Mouse (Mus musculus): ENCODE measurements around the gene Klhl35. TPM values are rescaled to one million over a fixed set of nuclear protein-coding genes. Genes with fewer than 3 reads are reported as not detected.

Klhl35 gene
- polyA plus RNA-seq (2012; rRNA removed) = 13.2 and 17.9 TPM in 2 replicates

DNA sequence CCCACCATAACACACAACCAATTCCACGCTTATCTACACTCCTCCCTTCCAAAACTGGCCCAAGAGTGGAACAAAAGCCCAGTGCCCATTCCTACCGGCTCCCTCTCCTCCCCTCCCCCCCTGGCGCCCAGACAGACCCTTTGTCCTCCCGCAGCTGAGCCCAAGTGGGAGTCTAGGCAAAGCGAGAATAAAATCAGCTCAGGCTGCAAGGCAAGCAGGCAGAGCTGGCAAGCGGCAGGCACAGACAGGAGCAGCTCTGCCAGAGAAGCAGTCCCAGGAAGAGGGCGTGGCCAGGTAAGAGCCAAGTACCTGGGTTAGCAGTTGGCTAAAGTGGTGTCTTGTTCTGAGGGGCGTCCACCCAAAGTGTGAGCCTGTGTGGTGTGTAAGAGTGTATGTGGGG lies at the start of gene Klhl35:
Klhl35 (plus strand) TSS at position 194 of the 400 bp plus-strand sequence.
- TF ChIP-seq CTCF (IDR thresholded peaks at IDR 0.05; ENCODE audit: borderline replicate concordance, extremely low read depth, insufficient read depth, insufficient read length) = no peak
- TF ChIP-seq POLR2A (IDR thresholded peaks at IDR 0.05; ENCODE audit: borderline replicate concordance, extremely low read depth, insufficient read depth, insufficient read length, poor library complexity, severe bottlenecking) = peak; percentile 19; the same call in 1 of the 2 replicates
- DNase-seq (ENCODE audit: low read depth) = peak; percentile 87

DNA sequence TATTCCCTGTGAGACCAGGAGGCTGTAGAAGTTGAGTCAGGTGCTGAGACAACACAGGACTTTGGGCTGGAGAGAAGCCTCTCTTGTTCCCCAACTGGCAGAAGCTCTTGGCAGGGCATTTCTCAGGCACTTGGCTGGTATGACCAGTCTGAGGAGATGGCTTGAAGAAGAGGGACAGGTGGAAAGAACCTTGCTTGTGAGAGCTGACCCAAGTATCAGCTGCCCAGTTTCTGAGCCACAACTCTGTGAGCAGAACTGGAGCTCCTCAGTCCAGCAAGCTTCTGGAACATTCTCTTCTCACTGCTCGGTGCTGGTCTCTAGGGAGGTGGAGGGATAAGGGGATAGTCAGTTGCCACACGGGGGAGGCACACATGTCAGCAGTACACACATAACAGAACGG lies 46.5 kb upstream of the Klhl35 start:
- DNase-seq (ENCODE audit: low read depth) = no peak
- TF ChIP-seq POLR2A (IDR thresholded peaks at IDR 0.05; ENCODE audit: borderline replicate concordance, extremely low read depth, insufficient read depth, insufficient read length, poor library complexity, severe bottlenecking) (no peak), CTCF (IDR thresholded peaks at IDR 0.05; ENCODE audit: borderline replicate concordance, extremely low read depth, insufficient read depth, insufficient read length) (no peak)

DNA sequence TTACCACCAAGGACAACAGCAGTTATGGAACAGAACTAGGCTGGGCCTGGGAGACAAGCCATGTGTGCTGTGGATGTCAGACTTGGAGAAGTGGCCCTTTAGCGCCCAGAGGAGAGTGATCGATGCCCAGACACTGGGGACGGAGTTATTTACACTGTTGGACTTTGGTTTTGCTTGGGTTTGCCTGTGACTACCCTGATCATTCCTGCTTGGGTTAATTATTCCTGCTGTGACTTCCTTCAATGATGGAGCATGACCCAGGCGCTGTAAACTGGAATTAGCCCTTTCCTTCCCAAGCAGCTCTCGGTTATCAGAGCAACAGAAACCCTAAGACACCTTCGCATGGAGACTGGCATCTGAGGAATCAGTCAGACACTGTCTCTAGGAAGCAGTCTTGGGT lies 44.8 kb upstream of the Klhl35 start:
- TF ChIP-seq POLR2A (IDR thresholded peaks at IDR 0.05; ENCODE audit: borderline replicate concordance, extremely low read depth, insufficient read depth, insufficient read length, poor library complexity, severe bottlenecking) = no peak
- TF ChIP-seq CTCF (IDR thresholded peaks at IDR 0.05; ENCODE audit: borderline replicate concordance, extremely low read depth, insufficient read depth, insufficient read length) = no peak
- no peak for DNase-seq (ENCODE audit: low read depth)

DNA sequence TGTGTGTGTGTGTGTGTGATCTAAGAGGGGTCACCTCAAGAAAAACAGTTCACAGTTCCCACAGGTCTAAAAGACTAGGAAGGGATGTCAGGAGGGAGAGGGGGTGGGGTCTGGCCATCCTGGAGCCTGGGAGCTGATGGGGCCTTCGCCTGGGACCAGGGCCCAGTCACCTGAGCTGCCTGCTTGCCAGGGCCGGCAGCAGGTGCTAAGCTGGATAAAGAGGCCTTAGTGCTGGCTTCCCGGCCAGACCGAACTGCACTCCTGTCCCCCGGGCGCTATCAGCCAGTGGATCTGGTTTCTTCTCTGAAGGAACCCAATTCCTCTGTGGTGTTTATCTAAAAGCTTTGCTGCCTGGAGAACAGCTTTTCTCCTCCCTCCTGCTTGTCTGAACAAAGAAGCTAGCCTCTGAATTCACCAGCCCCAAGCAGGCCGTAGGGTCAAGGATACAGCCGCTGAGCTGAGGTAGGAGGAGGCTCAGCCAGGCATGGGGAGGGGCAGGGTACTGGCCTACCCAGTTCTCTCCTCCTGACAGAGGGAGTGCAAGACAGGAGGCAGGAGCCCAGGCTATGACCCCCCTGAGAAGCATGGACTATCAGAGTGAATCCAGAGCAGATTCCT lies 41.2 kb upstream of the Klhl35 start:
- DNase-seq (ENCODE audit: low read depth) = peak; percentile 40
- TF ChIP-seq CTCF (IDR thresholded peaks at IDR 0.05; ENCODE audit: borderline replicate concordance, extremely low read depth, insufficient read depth, insufficient read length) = no peak
- TF ChIP-seq POLR2A (IDR thresholded peaks at IDR 0.05; ENCODE audit: borderline replicate concordance, extremely low read depth, insufficient read depth, insufficient read length, poor library complexity, severe bottlenecking) = no peak

DNA sequence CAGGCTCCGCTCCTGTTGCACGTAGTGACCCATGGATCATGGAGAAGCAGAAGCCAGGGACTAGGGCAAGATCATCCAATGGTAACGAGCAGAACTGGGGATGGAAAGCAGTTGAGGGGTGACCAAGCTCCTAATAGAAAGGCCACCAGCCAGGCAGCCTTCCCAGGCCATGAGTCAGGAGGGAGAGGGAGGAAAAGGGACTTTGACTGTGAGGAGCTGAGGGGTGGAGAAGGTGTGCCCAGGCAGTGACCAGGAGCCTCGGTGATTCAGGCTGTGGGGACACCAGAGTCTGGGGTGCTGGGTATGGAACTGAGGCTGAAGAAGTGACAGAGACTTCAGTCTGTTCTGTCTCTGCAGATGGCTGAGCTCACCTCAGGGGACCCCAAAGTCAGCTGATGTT lies 40.1 kb upstream of the Klhl35 start:
- no peak for TF ChIP-seq POLR2A (IDR thresholded peaks at IDR 0.05; ENCODE audit: borderline replicate concordance, extremely low read depth, insufficient read depth, insufficient read length, poor library complexity, severe bottlenecking)
- TF ChIP-seq CTCF (IDR thresholded peaks at IDR 0.05; ENCODE audit: borderline replicate concordance, extremely low read depth, insufficient read depth, insufficient read length) = no peak
- DNase-seq (ENCODE audit: low read depth) = no peak

DNA sequence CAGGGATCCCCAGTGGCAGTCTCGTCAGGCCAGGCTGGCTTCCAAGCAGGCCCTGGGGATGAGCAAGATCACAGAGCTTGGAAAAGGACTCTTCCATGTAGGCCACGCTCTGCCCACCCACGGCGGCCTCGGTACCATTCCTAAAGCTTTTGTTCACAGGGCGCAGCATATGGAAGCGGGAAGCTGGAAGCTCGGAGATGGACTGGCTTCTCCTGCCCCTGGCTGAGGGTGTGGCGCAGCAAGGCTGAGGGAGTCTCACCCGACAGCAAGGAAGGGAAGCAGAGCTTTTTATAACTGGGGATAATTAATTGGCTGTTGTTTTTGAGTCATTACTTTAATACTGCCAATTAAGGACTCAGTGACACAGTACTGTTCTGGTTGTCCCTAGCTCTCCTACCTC lies 38.8 kb upstream of the Klhl35 start:
- TF ChIP-seq POLR2A (IDR thresholded peaks at IDR 0.05; ENCODE audit: borderline replicate concordance, extremely low read depth, insufficient read depth, insufficient read length, poor library complexity, severe bottlenecking) (no peak), CTCF (IDR thresholded peaks at IDR 0.05; ENCODE audit: borderline replicate concordance, extremely low read depth, insufficient read depth, insufficient read length) (no peak)
- DNase-seq (ENCODE audit: low read depth) = peak; percentile 65

DNA sequence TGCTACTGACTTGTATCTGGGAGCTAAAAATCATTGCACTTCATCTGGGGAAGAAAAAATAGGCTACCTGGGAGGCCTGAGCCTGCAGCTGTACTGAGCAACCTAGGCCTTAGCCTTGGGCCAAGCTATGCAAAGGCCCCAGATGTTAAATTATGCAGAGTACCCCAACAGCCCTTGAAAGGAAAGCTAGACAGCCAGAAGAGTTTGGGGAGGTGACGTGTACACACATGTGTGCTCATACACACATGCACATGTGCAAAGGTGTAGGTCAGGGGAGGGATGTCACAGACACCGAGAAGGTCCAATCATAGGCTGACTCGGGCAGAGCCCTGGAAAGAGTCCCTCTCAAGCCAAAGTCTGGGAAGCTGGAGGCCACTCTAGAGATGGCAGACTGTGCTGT lies 37.8 kb upstream of the Klhl35 start:
- no peak for TF ChIP-seq POLR2A (IDR thresholded peaks at IDR 0.05; ENCODE audit: borderline replicate concordance, extremely low read depth, insufficient read depth, insufficient read length, poor library complexity, severe bottlenecking)
- no peak for TF ChIP-seq CTCF (IDR thresholded peaks at IDR 0.05; ENCODE audit: borderline replicate concordance, extremely low read depth, insufficient read depth, insufficient read length)
- DNase-seq (ENCODE audit: low read depth) = no peak

DNA sequence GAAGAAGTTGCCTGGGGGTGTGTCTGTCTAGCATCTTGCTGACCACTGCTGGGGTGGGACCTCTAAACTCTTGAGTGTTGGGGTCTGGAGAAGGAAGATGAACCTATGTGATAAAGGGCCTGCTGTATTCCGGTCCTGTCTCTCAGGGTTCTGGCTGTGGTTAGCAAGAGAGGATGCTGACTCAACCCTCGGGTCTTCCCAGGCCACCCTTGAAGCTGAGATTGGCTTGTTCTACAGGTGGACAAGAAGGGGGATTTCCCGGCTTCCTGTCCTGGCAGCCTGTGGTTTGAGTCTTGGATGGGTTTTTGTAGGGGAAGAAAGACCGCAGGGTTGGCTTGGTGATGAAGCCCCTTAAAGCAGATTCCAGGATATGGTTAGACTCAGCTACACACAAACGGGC lies 37.0 kb upstream of the Klhl35 start:
- DNase-seq (ENCODE audit: low read depth) = no peak
- TF ChIP-seq POLR2A (IDR thresholded peaks at IDR 0.05; ENCODE audit: borderline replicate concordance, extremely low read depth, insufficient read depth, insufficient read length, poor library complexity, severe bottlenecking) (no peak), CTCF (IDR thresholded peaks at IDR 0.05; ENCODE audit: borderline replicate concordance, extremely low read depth, insufficient read depth, insufficient read length) (no peak)

DNA sequence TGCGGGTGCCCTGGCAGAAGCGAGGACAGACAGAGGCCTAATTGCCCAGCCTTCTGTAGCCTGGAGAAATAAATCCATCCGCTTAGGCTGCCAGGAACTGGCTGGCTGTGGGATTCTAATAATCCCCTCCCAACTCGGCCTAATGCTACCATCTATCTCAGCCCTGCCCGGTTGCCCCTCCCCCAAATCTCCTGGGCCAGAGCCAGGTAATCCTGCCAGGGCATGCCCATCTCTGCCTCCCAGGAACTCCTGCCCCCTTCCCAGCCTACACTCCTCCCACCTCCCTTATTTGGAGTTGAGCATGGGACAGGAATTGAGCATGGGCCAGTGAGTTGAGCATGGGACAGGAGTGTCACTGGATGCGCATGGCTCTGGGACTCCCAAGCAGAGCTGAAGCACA lies 36.0 kb upstream of the Klhl35 start:
- peak; percentile 89 for DNase-seq (ENCODE audit: low read depth)
- no peak for TF ChIP-seq CTCF (IDR thresholded peaks at IDR 0.05; ENCODE audit: borderline replicate concordance, extremely low read depth, insufficient read depth, insufficient read length)
- no peak for TF ChIP-seq POLR2A (IDR thresholded peaks at IDR 0.05; ENCODE audit: borderline replicate concordance, extremely low read depth, insufficient read depth, insufficient read length, poor library complexity, severe bottlenecking)

DNA sequence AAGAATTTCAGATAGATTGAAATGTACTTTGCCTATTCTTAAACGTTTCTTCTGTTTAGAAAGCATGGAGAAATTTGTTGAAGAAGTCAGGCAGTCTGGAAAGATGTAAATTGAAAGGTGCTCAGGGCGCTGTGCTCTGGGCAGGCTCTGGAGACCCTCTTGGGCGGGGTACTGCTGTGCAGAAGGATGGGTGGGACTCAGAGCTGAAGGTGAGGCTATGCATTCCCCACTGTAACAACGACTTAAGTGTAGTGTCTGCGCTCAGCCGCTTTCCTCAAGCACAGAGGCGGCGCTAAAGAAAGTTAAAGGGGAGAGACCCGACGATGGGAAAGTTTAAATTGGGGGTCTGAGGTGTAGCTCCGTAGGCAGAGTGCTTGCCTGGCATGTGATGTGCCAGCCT lies 35.6 kb upstream of the Klhl35 start:
- TF ChIP-seq CTCF (IDR thresholded peaks at IDR 0.05; ENCODE audit: borderline replicate concordance, extremely low read depth, insufficient read depth, insufficient read length) (no peak), POLR2A (IDR thresholded peaks at IDR 0.05; ENCODE audit: borderline replicate concordance, extremely low read depth, insufficient read depth, insufficient read length, poor library complexity, severe bottlenecking) (no peak)

DNA sequence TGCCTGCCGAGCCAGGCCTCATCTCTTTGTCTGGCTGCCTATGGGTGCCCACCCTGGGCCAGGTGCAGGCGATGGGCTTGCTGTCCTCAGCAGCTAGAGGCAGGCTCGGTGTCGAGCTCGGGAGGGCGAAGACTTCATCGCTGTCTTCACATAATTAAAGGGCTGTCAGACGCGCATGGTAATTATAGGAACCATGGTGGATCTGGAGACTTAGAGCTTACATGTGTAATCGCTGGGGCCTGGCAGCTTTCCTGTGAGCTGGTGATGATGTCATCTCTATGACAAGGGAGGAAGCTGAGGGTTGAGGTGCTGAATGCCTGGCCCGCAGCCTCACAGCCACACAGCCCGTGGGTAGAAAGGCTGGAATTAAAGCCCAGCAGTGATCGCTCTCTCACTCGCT lies 33.6 kb upstream of the Klhl35 start:
- DNase-seq (ENCODE audit: low read depth) = peak; percentile 90

More for the DNA sequence above, 35.6 kb upstream of the Klhl35 start:
- DNase-seq (ENCODE audit: low read depth) = no peak

DNA sequence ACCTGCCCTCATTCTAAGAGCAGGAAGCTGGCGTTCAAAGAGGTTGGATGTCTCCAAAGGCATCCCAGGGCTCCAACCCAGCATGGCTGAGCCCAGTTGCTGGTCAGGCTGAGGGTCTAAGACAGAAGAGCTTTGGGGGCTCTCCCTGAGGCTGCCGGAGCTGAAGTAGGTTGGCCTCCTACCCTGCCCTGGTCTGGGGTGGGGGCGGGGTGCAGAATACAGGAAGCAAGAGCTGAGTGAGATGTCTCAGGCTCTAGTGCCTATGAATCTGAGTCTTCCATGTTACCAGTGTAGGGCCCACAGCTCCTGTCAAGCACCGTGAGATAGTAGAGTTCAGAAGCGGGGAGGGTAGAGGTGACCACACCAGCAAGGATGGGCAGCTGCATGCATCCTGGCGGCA lies 32.9 kb upstream of the Klhl35 start:
- TF ChIP-seq CTCF (IDR thresholded peaks at IDR 0.05; ENCODE audit: borderline replicate concordance, extremely low read depth, insufficient read depth, insufficient read length) (no peak), POLR2A (IDR thresholded peaks at IDR 0.05; ENCODE audit: borderline replicate concordance, extremely low read depth, insufficient read depth, insufficient read length, poor library complexity, severe bottlenecking) (no peak)
- DNase-seq (ENCODE audit: low read depth) = no peak

More for the DNA sequence above, 33.6 kb upstream of the Klhl35 start:
- no peak for TF ChIP-seq POLR2A (IDR thresholded peaks at IDR 0.05; ENCODE audit: borderline replicate concordance, extremely low read depth, insufficient read depth, insufficient read length, poor library complexity, severe bottlenecking)
- no peak for TF ChIP-seq CTCF (IDR thresholded peaks at IDR 0.05; ENCODE audit: borderline replicate concordance, extremely low read depth, insufficient read depth, insufficient read length)

Data from brain, embryonic 14.5 days (tissue).